Mouse (Mus musculus) MEL (cell line): ENCODE measurements around the gene Tanc1.

Experiments
- CTCF ChIP-seq, 3 experiments: IDR thresholded peaks in 2 of 3; conservative IDR thresholded peaks in 1 of 3; 2 replicates each; pipeline ENCODE4 v1.5.1; 2011 to 2012; ENCODE audit warnings: low read length in 3 of 3, low read depth in 2 of 3, mild to moderate bottlenecking in 2 of 3, improper control_type of control experiment in 1 of 3, inconsistent platforms in 1 of 3, mixed read lengths in 1 of 3, moderate library complexity in 1 of 3; ENCODE audit not compliant: control insufficient read depth in 1 of 3, insufficient read depth in 1 of 3, poor library complexity in 1 of 3, severe bottlenecking in 1 of 3
- E2F4 ChIP-seq: IDR thresholded peaks from 2 replicates; pipeline ENCODE4 v1.6.1; 2011; ENCODE audit warnings: low read depth, low read length, improper control_type of control experiment, borderline replicate concordance
- EP300 ChIP-seq, 2 experiments: IDR thresholded peaks; 2 replicates each; pipeline ENCODE4 v1.6.1; 2011; ENCODE audit warnings: improper control_type of control experiment in 2 of 2, low read length in 2 of 2, low read depth in 1 of 2, mild to moderate bottlenecking in 1 of 2
- GATA1 ChIP-seq: IDR thresholded peaks from 2 replicates; pipeline ENCODE4 v1.6.1; 2011; ENCODE audit warnings: low read depth, low read length, improper control_type of control experiment
- HCFC1 ChIP-seq: IDR thresholded peaks from 2 replicates; pipeline ENCODE4 v1.6.1; 2012; ENCODE audit warnings: low read depth, mild to moderate bottlenecking, inconsistent platforms, low read length, improper control_type of control experiment, moderate library complexity
- MAX ChIP-seq: IDR thresholded peaks from 2 replicates; pipeline ENCODE4 v1.6.1; 2011; ENCODE audit warnings: low read length, improper control_type of control experiment
- MYB ChIP-seq: IDR thresholded peaks from 2 replicates; pipeline ENCODE4 v1.6.1; 2011; ENCODE audit warnings: mild to moderate bottlenecking, low read depth, low read length, improper control_type of control experiment
- NRF1 ChIP-seq: IDR thresholded peaks from 2 replicates; pipeline ENCODE4 v1.6.1; 2014; ENCODE audit warnings: low read depth, mild to moderate bottlenecking, inconsistent platforms, low read length, improper control_type of control experiment, moderate library complexity; ENCODE audit not compliant: poor library complexity, insufficient read depth, severe bottlenecking
- POLR2A ChIP-seq, 2 experiments: IDR thresholded peaks; 2 replicates each; pipeline ENCODE4 v1.6.1; 2011 to 2012; ENCODE audit warnings: low read length in 2 of 2, mild to moderate bottlenecking in 2 of 2, control low read depth in 1 of 2, improper control_type of control experiment in 1 of 2, low read depth in 1 of 2, moderate library complexity in 1 of 2; ENCODE audit not compliant: control insufficient read depth in 1 of 2, insufficient read depth in 1 of 2, poor library complexity in 1 of 2
- RCOR1 ChIP-seq: IDR thresholded peaks from 2 replicates; pipeline ENCODE4 v1.6.1; 2012; ENCODE audit warnings: low read depth, mild to moderate bottlenecking, inconsistent platforms, low read length, improper control_type of control experiment
- USF1 ChIP-seq: IDR thresholded peaks from 2 replicates; pipeline ENCODE4 v1.6.1; 2014; ENCODE audit warnings: low read depth, mild to moderate bottlenecking, inconsistent platforms, low read length, improper control_type of control experiment, moderate library complexity
- ZC3H11A ChIP-seq: IDR thresholded peaks from 2 replicates; pipeline ENCODE4 v1.6.1; 2012; ENCODE audit warnings: low read depth, mild to moderate bottlenecking, inconsistent platforms, low read length, improper control_type of control experiment
- ZKSCAN1 ChIP-seq: IDR thresholded peaks from 2 replicates; pipeline ENCODE4 v1.6.1; 2012; ENCODE audit warnings: low read depth, mild to moderate bottlenecking, inconsistent platforms, low read length, improper control_type of control experiment, moderate library complexity
- ZMIZ1 ChIP-seq: IDR thresholded peaks from 2 replicates; pipeline ENCODE4 v1.6.1; 2012; ENCODE audit warnings: low read depth, mild to moderate bottlenecking, inconsistent platforms, low read length, improper control_type of control experiment, moderate library complexity

DNA sequence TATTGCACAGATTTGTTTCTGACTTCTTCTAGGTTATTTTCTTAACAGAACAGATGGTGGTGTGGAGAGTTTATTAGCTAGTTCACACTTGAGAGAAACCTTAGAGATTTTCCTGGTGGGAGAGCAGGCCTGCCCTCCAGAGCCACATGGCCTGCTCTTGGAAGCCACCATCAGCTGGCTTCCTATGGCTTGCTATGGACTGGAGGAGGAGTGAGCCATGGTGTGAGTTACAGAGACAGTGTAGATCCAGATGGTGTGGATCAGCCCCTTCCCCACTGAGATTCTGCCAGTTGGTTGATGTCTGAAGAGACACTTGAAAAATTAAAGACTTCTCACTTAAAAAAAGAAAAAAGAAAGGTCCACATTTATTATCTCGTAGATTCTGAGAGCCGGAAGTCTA, 209.2 kb downstream of the Tanc1 start:
- TF ChIP-seq EP300 (IDR thresholded peaks at IDR 0.05; ENCODE audit: low read depth in 1 of 2, low read length in 2 of 2) (no peak), MAX (no peak), CTCF (IDR thresholded peaks at IDR 0.05 in 2 of 3, conservative IDR thresholded peaks at IDR 0.05 in 1 of 3; ENCODE audit: control insufficient read depth in 1 of 3, insufficient read depth in 1 of 3, low read depth in 2 of 3, low read length in 3 of 3, poor library complexity in 1 of 3, severe bottlenecking in 1 of 3) (no peak), POLR2A (IDR thresholded peaks at IDR 0.05; ENCODE audit: control insufficient read depth in 1 of 2, insufficient read depth in 1 of 2, low read depth in 1 of 2, low read length in 2 of 2, poor library complexity in 1 of 2) (no peak), MYB (no peak), GATA1 (no peak), ZC3H11A (no peak), HCFC1 (no peak), E2F4 (no peak), RCOR1 (no peak), NRF1 (no peak), ZKSCAN1 (no peak), USF1 (no peak), ZMIZ1 (no peak)
